Mouse (Mus musculus) thymus, postnatal 14 days (tissue): ENCODE measurements around the gene Gpr132.

Experiments used
- DNase-seq: peaks from one replicate; pipeline ENCODE4 v3.0.0; 2021

Gene Gpr132

GRCm38 (mm10) chr12:112868178-112869087, at the start of gene Gpr132:
TSS of gene Gpr132 (minus strand) at chr12:112868228.
- peak; percentile 73 for DNase-seq

DNA sequence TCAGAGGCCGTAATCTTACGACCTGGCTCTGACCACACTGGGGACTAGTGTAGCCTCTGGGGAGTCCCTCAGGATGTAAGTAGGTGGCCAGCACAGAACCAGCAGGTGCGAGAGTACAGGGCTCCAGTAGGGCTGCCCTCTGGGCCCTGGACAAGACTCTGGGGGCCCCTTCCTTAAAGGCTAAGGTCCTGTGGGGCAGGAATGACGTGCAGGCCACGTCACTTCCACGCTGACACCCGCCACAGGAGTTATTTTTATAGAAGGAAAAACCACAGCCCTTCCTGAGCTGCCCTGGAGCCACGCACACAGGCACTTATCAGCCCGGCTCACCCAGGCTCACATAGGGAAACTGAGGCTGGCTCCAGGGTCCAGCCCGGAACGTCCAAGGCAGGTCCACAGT, 49.5 kb upstream of the Gpr132 start:
- no peak for DNase-seq

- DNase-seq: no peak
Measured at GRCm38 (mm10) chr12:112916698-112917400, 48.8 kb upstream of the Gpr132 start.

DNA sequence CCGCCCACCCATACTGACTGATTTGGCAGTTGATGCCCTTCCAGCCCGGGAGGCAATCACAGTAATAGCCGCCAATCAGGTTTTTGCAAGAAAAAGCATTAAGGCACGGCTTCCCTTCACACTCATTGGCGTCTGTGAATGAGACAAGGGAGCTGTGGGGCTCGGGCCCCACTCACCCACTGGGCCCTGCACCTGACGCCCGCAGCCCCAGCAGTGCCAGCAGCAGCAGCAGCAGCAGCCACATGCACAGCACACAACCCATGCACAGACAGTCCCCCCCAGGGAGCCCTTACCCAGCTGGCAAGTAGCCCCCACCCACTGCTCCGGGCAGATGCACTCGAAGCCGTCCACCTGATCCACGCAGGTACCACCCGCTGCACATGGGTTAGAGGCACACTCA, 47.6 kb upstream of the Gpr132 start:
- DNase-seq: no peak

DNA sequence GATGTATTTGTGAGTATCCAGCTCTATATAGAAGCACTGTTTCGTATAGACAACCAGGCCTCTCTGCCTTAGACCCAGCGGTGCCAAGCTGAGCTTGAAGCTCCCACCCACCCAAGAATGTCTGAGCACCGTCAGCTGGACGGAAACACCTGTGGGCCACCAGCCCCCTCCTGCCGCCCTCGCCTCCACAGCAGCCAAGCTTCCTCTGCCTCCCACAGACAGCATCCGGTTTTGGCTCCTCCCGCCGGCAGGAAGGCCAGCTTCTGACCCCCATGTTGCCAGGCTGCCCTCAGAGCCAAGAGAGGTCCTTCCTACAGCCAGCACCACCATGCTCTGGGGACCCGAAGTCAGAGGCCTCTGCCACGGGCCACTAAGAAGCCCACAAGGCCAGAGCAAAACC, 46.5 kb upstream of the Gpr132 start:
- DNase-seq: peak; percentile 69

DNA sequence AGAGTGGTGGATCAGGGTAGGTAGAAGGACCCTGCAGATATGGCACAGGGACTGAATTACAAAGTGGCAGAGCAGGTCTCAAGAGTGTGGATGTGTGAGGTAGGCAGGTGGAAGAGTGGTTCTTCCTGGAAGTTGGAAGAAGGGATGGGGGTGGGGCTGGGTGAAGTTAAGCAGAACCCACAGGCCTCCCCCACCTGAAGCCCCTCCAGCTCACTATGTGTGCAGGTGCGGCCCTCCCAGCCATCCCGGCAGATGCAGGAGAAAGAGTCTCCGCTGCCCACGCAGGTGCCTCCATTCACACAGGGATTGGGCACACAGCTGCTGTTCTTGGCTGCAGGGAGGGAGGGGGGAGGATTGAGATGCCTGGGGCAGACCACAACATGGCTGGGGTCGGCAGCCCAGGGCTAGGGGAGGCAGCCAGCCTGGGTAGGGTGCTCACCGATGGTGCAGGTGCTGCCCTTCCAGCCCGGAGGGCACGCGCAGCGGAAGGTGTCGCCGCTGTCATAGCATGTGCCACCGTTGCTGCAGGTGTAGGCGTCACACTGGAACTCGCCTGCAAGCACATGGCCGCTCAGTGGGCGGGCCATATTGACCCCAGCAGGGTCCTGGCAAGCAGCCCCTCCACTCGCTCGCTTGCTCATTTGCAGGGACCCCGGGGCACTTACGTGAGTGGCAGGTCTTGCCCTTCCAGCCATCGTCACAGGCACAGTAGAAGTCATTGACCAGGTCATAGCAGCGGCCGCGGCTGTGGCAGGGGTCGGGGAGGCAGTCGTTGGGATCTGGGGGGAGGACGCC, 45.1 kb upstream of the Gpr132 start:
- DNase-seq: peak; percentile 44

DNA sequence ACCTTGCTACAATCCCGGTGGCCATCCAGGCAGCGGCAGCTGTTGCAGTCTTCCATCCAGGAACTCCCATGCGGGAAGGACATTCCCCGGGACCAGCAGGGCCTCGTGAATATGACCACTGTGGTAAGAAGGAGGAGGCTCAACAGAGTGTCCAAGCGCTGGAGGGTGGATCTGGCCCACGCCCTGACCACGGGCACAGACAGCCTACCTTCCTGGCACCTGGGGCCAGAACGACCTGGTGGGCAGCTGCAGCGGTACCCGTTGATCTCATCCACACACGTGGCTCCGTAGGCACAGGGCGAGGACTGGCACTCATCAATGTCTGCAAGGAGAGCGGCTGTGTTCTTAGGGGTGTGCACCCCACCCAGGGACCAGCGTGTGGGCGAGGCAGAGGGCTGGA, 43.7 kb upstream of the Gpr132 start:
- DNase-seq: no peak

DNA sequence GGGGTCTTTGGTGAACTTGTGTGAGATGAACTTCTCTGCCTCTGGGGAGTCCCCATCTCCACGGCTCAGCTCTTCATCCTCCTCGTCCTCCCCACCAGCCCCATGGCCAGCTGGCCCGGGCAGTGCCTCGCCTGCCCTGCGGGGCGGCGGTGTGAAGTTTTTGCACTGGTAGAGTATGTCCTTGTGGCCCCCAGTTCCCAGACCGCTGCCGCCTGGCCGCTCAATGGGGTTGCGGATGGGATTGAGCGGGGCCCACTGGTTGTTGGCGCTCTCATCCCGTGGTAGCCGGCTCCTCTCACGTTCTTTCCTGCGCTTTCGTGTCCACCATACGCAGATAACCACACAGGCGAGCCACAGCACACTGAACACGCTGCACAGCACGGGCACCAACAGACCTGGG, 41.0 kb upstream of the Gpr132 start:
- no peak for DNase-seq

- no peak for DNase-seq
Measured at GRCm38 (mm10) chr12:112905001-112905400, 37.0 kb upstream of the Gpr132 start.

GRCm38 (mm10) chr12:112903941-112904340, 35.9 kb upstream of the Gpr132 start:
- no peak for DNase-seq

- no peak for DNase-seq
Measured at GRCm38 (mm10) chr12:112900641-112901040, 32.6 kb upstream of the Gpr132 start.

- DNase-seq: no peak
Measured at GRCm38 (mm10) chr12:112898960-112899359, 30.9 kb upstream of the Gpr132 start.

DNA sequence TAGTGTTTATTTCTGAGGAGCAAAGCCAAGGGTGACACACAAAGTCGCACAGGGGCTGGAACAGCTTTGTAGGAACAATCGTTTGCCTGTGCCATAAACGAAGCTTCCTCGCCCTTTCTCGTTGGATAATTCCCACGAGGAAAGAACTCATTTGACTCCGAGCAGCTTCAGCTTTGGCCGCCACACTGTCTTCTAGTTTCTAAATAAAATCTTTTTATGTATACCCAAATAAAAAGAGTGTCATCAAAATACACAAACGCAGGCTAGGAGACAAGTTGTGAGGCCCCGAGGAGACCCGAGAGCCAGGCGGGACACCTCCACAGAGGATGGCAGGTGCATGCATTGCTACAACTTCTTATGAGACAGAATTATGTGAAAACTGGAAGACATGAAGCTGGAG, 30.3 kb upstream of the Gpr132 start:
- DNase-seq: no peak

DNA sequence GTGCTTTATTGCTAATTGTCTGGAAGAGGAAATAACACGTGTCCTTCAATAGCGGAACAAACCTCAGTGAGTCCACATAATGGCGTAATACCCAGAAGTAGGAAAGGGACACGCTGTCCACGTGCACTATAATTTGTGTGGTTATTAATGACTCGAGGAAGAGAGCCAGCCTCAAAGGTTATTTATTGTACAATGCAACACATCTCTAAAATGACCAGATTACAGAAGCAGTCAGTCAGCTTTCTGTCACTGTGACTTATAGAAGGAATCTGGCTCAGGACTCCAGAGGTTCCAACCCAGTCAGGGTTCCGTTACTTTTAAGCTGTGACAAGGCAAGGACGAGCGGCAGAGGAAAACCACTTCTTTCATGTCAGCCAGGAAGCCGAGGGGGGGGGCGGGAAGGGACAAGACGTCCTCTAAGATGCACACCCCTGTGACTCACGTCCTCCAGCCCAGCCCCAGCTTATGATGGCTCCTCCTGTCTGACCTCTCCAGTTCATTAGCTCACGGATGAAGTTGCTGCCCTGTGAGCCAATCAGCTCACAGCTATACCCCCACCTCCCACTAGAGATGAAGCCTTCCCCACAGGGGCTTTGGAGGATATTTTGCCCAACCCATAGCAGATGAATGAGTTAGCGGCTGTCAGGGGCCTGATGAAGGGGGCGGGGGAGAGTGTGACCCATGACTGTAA, 29.6 kb upstream of the Gpr132 start:
- DNase-seq: no peak

DNA sequence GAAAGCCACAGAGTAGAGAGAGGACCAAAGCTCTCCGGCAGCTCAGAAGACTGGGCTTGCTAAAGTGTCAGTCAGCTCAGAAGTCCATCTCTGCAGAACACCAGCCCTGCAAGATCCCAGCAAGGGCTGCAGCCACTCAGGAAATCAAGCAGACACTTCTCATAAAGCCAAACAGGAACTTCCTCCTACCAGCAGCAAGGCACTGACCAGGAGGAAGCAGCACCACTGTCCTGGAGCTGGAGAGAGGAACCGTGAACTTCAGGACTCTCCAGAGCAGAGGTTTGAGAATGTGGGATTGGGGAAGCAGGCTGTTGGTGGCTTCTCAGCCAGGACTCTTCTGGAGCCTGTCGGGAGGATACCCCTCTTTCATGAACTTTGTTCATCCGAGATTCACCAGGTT, 26.9 kb upstream of the Gpr132 start:
- DNase-seq: no peak

GRCm38 (mm10) chr12:112894303-112894884, 26.4 kb upstream of the Gpr132 start:
- no peak for DNase-seq

- no peak for DNase-seq
Measured at GRCm38 (mm10) chr12:112885465-112885864, 17.4 kb upstream of the Gpr132 start.

DNA sequence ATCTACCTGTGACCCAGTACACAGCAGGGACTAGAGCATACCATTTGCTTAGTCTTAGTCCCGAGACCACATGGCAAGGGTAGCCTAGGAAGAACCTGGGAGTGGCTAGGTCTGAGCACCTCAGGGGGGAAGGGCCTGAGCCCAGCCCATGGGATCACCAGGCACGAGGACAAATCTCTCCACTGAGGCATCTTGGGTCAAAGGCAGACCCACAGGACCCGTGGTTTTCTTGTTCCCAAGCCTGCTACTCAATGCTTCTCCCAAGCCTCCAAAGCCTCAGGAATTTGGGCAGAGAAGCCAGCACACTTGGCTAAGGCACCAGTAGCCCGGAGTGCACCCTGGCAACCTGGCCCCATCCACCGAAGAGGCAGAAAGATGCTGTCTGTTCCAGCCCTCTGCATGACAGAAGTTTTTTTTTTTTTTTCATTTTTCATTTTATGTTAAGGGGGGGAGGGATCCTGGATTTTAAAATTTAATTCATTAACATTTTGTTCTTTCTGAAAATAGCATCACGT, 13.3 kb upstream of the Gpr132 start:
- DNase-seq: no peak

GRCm38 (mm10) chr12:112880661-112881060, 12.6 kb upstream of the Gpr132 start:
- DNase-seq: no peak

- DNase-seq: peak; percentile 64
Measured at GRCm38 (mm10) chr12:112879731-112880130, 11.7 kb upstream of the Gpr132 start.

GRCm38 (mm10) chr12:112877607-112878020, 9.6 kb upstream of the Gpr132 start:
- DNase-seq: peak; percentile 61

- no peak for DNase-seq
Measured at GRCm38 (mm10) chr12:112877073-112877576, 9.1 kb upstream of the Gpr132 start.
